Mouse (Mus musculus) midbrain, embryonic 11.5 days (tissue): ENCODE measurements around the gene Bola1. TPM values are rescaled to one million over a fixed set of nuclear protein-coding genes. Genes with fewer than 3 reads are reported as not detected.

Experiments
- ATAC-seq: fragments of 200-750 bp; cut with Nextera tagmentation; 2 replicates; pipeline ENCODE4 v1.8.0; 2017; ENCODE audit warnings: moderate TSS enrichment, moderate library complexity; ENCODE audit not compliant: low FRiP score
- DNase-seq: peaks from one replicate; pipeline ENCODE4 v3.0.0; 2015; ENCODE audit warnings: low spot score; ENCODE audit errors: missing footprints
- H3K27ac ChIP-seq: fragments of 300-500 bp; sonication (generic); 2 replicates; pipeline ENCODE4 v1.5.1; 2014; ENCODE audit warnings: low read depth, low read length
- H3K27me3 ChIP-seq: fragments of 300-500 bp; sonication (generic); 2 replicates; pipeline ENCODE4 v1.6.1; 2014; ENCODE audit warnings: mild to moderate bottlenecking, low read length, moderate library complexity, mixed read lengths; ENCODE audit not compliant: control insufficient read depth, insufficient read depth
- H3K36me3 ChIP-seq: fragments of 300-500 bp; sonication (generic); 2 replicates; pipeline ENCODE4 v1.6.1; 2014; ENCODE audit warnings: mild to moderate bottlenecking, low read length, moderate library complexity, mixed read lengths; ENCODE audit not compliant: control insufficient read depth, insufficient read depth
- H3K4me1 ChIP-seq: fragments of 300-500 bp; sonication (generic); 2 replicates; pipeline ENCODE4 v1.6.1; 2014; ENCODE audit warnings: low read length; ENCODE audit not compliant: control insufficient read depth, insufficient read depth
- H3K4me2 ChIP-seq: fragments of 300-500 bp; sonication (generic); 2 replicates; pipeline ENCODE4 v1.6.1; 2014; ENCODE audit warnings: mild to moderate bottlenecking, moderate library complexity
- H3K4me3 ChIP-seq: fragments of 300-500 bp; sonication (generic); 2 replicates; pipeline ENCODE4 v1.5.1; 2014; ENCODE audit warnings: low read depth, low read length
- H3K9ac ChIP-seq: fragments of 300-500 bp; sonication (generic); 2 replicates; pipeline ENCODE4 v1.6.1; 2014; ENCODE audit warnings: low read length
- H3K9me3 ChIP-seq: fragments of 300-500 bp; sonication (generic); 2 replicates; pipeline ENCODE4 v1.6.1; 2016; ENCODE audit warnings: low read length; ENCODE audit not compliant: control insufficient read depth
- WGBS: fragments of 180-500 bp; shearing (Covaris S2); extraction: QIAGEN DNeasy Blood & Tissue Kit; methylation state at CpG from one replicate; pipeline ENCODE4 v1.1.7; 2014; 5-methylcytosine and 5-hydroxymethylcytosine counted together
- polyA plus RNA-seq: library from polyadenylated mRNA; unstranded; fragments of >200 nt; fragmentation: Nextera tagmentation; extraction: Ambion mirVana; gene quantifications from 2 replicates; pipeline ENCODE4 v1.2.1, GENCODE M21; 2014

Gene Bola1
- polyA plus RNA-seq, 1 experiment from 2014 or later = 83.9 TPM

GRCm38 (mm10) chr3:96170276-96170675 is 49.2 kb downstream of the Bola1 start:
- Histone ChIP-seq H3K4me2 (no peak overlapping the region), H3K4me1 (peaks cover 15% of the 10 kb centered on the region), H3K27ac (no peak overlapping the region), H3K9ac (no peak overlapping the region), H3K9me3 (no peaks in the 10 kb centered on the region), H3K36me3 (0 out of 2 replicates have a peak, but pooled peaks cover 2% of the 10 kb centered on the region), H3K4me3 (no peak overlapping the region), H3K27me3 (no peaks in the 10 kb centered on the region)
- ATAC-seq = no peak
- 90% methylated on average over 4 of the region's 4 CpGs for WGBS
- DNase-seq = no peak

DNA sequence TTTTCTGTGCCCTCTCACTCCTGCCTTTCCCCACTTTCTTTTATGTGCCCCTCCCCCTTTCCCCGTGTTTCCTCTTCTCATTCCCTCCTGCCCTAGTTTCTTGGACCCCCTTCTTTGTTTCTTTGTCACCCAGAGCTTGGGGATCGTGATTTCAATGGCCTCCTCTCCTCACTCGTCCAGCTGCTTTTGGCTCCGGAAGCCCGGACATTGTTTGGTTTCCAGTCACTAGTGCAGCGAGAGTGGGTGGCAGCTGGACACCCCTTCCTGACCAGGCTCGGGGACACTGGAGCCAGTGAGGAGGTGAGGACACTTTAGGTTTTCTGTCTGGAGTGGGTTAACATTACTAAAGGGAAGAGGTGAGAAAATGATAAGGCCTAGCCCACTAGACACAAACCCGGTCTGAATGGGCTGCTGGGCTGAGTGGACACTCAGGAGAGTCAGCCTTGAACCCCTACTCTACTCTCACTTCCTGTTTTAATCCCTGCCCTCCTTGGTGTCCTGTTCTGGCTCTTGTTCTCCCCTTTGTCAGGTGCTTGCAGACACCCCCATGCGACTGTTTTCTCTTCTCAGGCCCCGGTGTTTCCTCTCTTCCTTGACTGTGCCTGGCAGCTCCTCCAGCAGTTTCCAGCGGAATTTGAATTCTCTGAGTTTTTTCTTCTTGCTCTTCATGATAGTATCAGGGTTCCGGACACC is 50.9 kb downstream of the Bola1 start:
- Histone ChIP-seq H3K27ac (no peak overlapping the region), H3K4me3 (no peak overlapping the region), H3K4me2 (no peak overlapping the region), H3K4me1 (peaks cover 15% of the 10 kb centered on the region), H3K9me3 (no peaks in the 10 kb centered on the region), H3K27me3 (no peaks in the 10 kb centered on the region), H3K9ac (no peak overlapping the region), H3K36me3 (no peaks in the 10 kb centered on the region)
- ATAC-seq = no peak
- DNase-seq = no peak
- 77% methylated on average over 12 of the region's 12 CpGs for WGBS

GRCm38 (mm10) chr3:96163040-96163439 is 56.5 kb downstream of the Bola1 start:
- H3K27me3 ChIP-seq = no peaks in the 10 kb centered on the region
- 92% methylated on average over 6 of the region's 6 CpGs for WGBS
- H3K4me1 ChIP-seq = peaks cover 20% of the 10 kb centered on the region
- H3K9ac ChIP-seq = no peak overlapping the region
- no peak overlapping the region for H3K27ac ChIP-seq
- H3K36me3 ChIP-seq = no peaks in the 10 kb centered on the region
- ATAC-seq (no peak), DNase-seq (no peak)
- no peaks in the 10 kb centered on the region for H3K9me3 ChIP-seq
- H3K4me3 ChIP-seq = no peak overlapping the region
- no peak overlapping the region for H3K4me2 ChIP-seq

DNA sequence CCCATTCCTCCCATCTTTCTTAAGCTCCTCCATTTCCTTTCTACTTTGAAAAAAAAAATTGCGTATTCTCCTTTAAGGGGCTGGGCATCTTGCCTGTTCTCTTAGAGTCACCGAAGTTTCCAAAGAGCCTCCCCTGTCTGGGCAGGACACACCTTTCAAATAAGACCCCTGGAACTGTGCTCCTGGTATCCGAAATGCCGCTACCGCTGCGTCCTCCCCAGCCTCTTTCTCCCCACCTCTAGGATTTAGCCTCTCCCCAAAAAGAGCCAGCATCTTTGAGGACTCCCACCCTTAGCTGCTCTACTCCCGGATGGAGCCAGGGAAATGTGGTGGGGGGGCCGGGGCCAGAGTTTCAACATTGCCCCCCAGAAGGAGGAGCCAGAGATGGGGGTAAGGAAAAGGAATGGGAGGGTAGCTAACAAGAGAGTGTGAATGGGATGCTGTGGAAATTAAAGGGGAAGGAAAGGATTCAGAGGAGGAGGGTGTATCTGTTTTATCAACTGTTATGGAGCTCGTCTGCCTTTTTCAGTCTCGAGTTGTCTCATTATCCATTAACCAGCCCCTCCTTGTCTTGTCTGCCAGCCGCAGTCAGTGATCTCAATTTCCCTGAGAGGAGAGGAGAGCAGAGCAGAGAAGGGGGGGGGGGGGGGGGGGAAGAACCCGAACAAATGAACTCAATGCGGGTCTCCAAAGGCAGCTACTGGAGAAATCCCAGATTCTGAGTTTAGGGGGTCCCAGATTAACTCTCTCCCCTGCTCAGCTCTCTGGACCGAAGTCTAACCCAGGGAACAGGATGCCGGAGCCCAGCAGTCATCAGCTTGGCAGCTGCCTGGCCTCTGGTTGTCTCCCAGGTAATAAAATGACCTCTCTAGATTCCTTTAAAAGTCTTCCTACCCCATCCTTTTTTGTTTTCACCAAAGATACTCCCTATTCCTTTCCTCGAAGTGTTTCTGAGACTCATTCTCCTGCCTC is 57.4 kb downstream of the Bola1 start, which contains the start of gene Mtmr11:
TSS of gene Mtmr11 (plus strand) at position 136 of the 972 bp plus-strand sequence.
- H3K9me3 ChIP-seq = no peaks in the 10 kb centered on the region
- 8% methylated on average over 16 of the region's 16 CpGs for WGBS
- no peak within 1 kb of the TSS for H3K27ac ChIP-seq
- peak within 1 kb of the TSS; percentile 59 for H3K9ac ChIP-seq
- peaks cover 20% of the 10 kb centered on the region for H3K4me1 ChIP-seq
- peak within 1 kb of the TSS; percentile 63 for H3K4me2 ChIP-seq
- ATAC-seq (0 out of 2 replicates have a peak, but pooled peaks have one; percentile 14), DNase-seq (peak; percentile 89)
- H3K4me3 ChIP-seq = peak within 1 kb of the TSS; percentile 33
- H3K27me3 ChIP-seq = no peaks in the 10 kb centered on the region
- no peaks in the 10 kb centered on the region for H3K36me3 ChIP-seq

DNA sequence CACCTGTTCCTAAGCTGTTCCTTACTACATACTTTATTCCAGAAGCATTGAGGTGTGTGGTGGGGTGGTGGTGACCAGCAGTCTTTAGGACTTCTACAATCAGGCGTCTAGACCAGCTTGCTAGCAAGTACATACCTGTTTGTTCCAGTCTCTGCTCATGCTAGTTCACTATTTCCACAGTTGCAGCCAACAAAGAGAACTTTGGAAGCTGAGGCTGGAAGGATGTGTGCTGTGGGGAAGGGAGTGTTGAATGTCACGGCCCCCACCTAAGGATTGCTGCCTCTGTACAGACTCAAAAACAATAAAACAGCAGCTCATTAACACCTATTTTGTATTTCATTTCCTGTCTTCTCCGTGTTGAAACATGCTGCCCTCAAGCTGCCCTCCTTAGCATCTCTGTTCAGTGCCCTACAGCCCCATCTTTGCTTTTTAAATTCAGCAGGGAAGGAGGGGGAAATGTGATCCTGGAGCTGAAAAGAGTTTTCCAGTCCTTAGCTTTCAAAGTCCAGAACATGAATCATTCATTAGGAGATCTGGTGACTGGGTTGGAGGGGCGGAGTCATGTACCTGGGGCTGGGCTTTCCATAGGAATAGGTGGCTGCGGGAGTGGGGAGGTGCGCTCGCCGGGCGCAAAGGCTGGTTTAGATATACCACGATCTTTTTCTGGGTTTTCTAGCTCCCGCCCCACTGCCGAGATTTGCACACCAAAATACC is 58.5 kb downstream of the Bola1 start:
- no peaks in the 10 kb centered on the region for H3K9me3 ChIP-seq
- peaks cover 20% of the 10 kb centered on the region for H3K4me1 ChIP-seq
- H3K27me3 ChIP-seq = no peaks in the 10 kb centered on the region
- H3K27ac ChIP-seq = no peak overlapping the region
- H3K36me3 ChIP-seq = no peaks in the 10 kb centered on the region
- peak overlapping the region; percentile 63 for H3K4me2 ChIP-seq
- WGBS = under 1% methylated on average over 12 of the region's 12 CpGs
- DNase-seq = peak; percentile 92
- ATAC-seq = peak; percentile 79
- H3K4me3 ChIP-seq = peak overlapping the region; percentile 33
- peak overlapping the region; percentile 59; the same call in 1 of the 2 replicates for H3K9ac ChIP-seq

DNA sequence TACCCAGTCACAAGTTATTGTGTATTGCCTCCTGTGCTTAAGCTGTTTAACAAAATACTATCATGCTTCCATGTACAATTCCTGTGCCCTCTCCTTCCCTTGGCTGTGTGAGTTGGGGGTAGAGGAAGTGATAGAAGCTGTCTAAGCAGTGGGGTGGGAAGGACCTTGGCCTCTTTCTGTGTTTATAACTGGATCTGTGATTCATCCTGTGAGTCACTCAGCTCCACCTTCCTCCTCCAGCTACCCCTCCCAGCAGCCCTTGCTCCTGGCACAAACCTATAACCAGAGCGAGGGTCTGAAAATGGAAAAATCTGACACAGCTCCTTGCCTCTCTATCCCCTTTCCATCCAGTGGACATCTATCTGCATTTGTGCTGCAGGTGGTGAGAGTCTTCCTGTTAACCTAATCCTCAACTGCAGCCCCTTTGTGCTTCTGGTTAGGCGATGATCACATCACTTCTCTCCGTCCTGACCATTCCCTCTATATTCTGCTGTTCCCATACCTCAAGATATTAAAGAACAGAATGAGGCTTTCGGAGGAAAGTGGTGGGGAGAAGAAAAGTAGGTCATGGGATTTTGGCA is 59.2 kb downstream of the Bola1 start:
- Histone ChIP-seq H3K4me2 (peak overlapping the region; percentile 63; the same call in 1 of the 2 replicates), H3K27me3 (no peaks in the 10 kb centered on the region), H3K9ac (no peak overlapping the region), H3K9me3 (no peaks in the 10 kb centered on the region), H3K4me1 (peaks cover 20% of the 10 kb centered on the region), H3K27ac (no peak overlapping the region), H3K4me3 (no peak overlapping the region), H3K36me3 (no peaks in the 10 kb centered on the region)
- DNase-seq = no peak
- no peak for ATAC-seq
- 60% methylated on average over 4 of the region's 4 CpGs for WGBS

DNA sequence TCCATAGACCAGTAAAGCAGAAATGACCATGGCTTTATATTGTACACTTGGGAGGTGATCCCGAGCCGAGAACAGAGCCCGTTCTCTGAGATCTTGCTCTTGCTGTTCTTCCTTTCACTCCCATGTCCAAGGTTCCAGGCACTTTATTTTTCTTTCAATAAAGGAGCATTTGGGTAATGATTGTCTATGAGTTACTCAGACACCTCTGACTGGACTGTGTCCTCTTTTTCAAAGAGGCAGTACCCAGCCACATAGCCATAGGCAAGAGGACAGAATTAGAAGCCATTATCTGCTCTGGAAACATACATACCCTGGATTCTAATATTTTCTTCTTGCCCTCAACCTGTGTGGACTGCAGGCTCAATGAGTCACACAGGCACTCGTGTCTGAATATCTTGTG is 59.7 kb downstream of the Bola1 start:
- WGBS = 82% methylated on average over 4 of the region's 4 CpGs
- H3K27ac ChIP-seq = no peak overlapping the region
- no peak overlapping the region for H3K4me2 ChIP-seq
- peaks cover 20% of the 10 kb centered on the region for H3K4me1 ChIP-seq
- no peak overlapping the region for H3K4me3 ChIP-seq
- no peaks in the 10 kb centered on the region for H3K27me3 ChIP-seq
- H3K9ac ChIP-seq = no peak overlapping the region
- ATAC-seq (no peak), DNase-seq (no peak)
- H3K9me3 ChIP-seq = no peaks in the 10 kb centered on the region
- H3K36me3 ChIP-seq = 0 out of 2 replicates have a peak, but pooled peaks cover 1% of the 10 kb centered on the region

DNA sequence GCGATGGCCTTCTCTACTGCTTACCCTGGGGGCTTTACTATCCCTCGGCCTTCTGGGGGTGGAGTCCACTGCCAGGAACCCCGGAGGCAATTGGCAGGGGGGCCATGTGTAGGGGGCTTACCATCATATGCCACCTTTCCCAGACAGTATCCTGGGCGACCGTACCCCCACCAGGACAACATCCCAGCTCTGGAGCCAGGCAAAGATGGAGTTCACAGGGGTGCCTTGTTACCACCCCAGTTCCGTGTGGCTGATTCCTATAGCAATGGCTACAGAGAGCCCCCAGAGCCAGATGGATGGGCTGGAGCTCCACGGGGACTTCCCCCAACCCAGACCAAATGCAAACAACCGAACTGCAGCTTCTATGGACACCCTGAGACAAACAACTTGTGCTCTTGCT is 64.0 kb downstream of the Bola1 start:
- no peak overlapping the region for H3K9ac ChIP-seq
- DNase-seq (no peak), ATAC-seq (no peak)
- no peaks in the 10 kb centered on the region for H3K9me3 ChIP-seq
- no peak overlapping the region for H3K4me2 ChIP-seq
- H3K4me1 ChIP-seq = peaks cover 4% of the 10 kb centered on the region; the same call in 1 of the 2 replicates
- no peak overlapping the region for H3K27ac ChIP-seq
- WGBS = 84% methylated on average over 8 of the region's 8 CpGs
- no peaks in the 10 kb centered on the region for H3K27me3 ChIP-seq
- H3K4me3 ChIP-seq = no peak overlapping the region
- peaks cover 11% of the 10 kb centered on the region; the same call in 1 of the 2 replicates for H3K36me3 ChIP-seq
